Comparison of ENCODE assay signal across 8 mouse cellular contexts in genomic region chr14:25695059-25695458, GRCm38 (mm10). TPM values are rescaled to one million over a fixed set of nuclear protein-coding genes. Genes with fewer than 3 reads are reported as not detected.
DNase-seq lines count a peak whose midpoint lies in the region; ATAC-seq and TF ChIP-seq lines count a peak whose summit lies in the region.

No protein-coding gene starts in this region.

- H3K36me3 ChIP-seq in C2C12 (ENCODE audit: control insufficient read depth, insufficient read depth) = peaks cover 33% of the 10 kb centered on the region
- peaks cover 42% of the 10 kb centered on the region for H3K36me3 ChIP-seq in forebrain, embryonic 13.5 days (ENCODE audit: poor library complexity, severe bottlenecking)
- peaks cover 46% of the 10 kb centered on the region for H3K36me3 ChIP-seq in liver, embryonic 13.5 days

- H3K4me3 ChIP-seq in C2C12 (ENCODE audit: insufficient read depth, poor library complexity, severe bottlenecking) = peak overlapping the region; percentile 90
- H3K4me3 ChIP-seq in forebrain, embryonic 13.5 days = peak overlapping the region; percentile 85
- H3K4me3 ChIP-seq in liver, embryonic 13.5 days (replicated peaks) = peak overlapping the region; percentile 83

- peaks cover 29% of the 10 kb centered on the region for H3K79me2 ChIP-seq in C2C12 (ENCODE audit: control insufficient read depth, insufficient read depth)

- no peak for ATAC-seq in forebrain, embryonic 13.5 days
- no peak for ATAC-seq in liver, embryonic 13.5 days (ENCODE audit: low read depth)

- WGBS in forebrain, embryonic 13.5 days = 60% methylated on average over 6 of the region's 6 CpGs
- 19% methylated on average over 6 of the region's 6 CpGs for WGBS in liver, embryonic 13.5 days (ENCODE audit: insufficient replicate concordance)

- H3K9me3 ChIP-seq in forebrain, embryonic 13.5 days (replicated peaks) = no peaks in the 10 kb centered on the region
- H3K9me3 ChIP-seq in liver, embryonic 13.5 days (replicated peaks) = no peaks in the 10 kb centered on the region

- TF ChIP-seq CTCF in C2C12 (IDR thresholded peaks at IDR 0.05; ENCODE audit: control insufficient read depth, insufficient read depth, insufficient read length) = no peak

- H3K79me3 ChIP-seq in C2C12 (ENCODE audit: low read depth) = peaks cover 16% of the 10 kb centered on the region

- H3K9ac ChIP-seq in forebrain, embryonic 13.5 days = peak overlapping the region; percentile 86
- peak overlapping the region; percentile 86 for H3K9ac ChIP-seq in liver, embryonic 13.5 days

- peaks cover 27% of the 10 kb centered on the region for H3K4me1 ChIP-seq in forebrain, embryonic 13.5 days
- H3K4me1 ChIP-seq in liver, embryonic 13.5 days (replicated peaks) = peaks cover 37% of the 10 kb centered on the region

- DNase-seq in cerebellum, adult 9-11 months = peak; percentile 25
- no peak for DNase-seq in cerebellum, postnatal 36 days
- peak; percentile 37 for DNase-seq in liver, embryonic 13.5 days
- DNase-seq in urinary bladder, postnatal 14 days (ENCODE audit: low spot score) = no peak
- no peak for DNase-seq in frontal cortex, adult 2 months (ENCODE audit: extremely low spot score in 1 of 2, low spot score in 1 of 2)
- no peak for DNase-seq in ovary, postnatal 36 days (ENCODE audit: low spot score)

- no peak overlapping the region for H3K27ac ChIP-seq in forebrain, embryonic 13.5 days
- H3K27ac ChIP-seq in liver, embryonic 13.5 days = peak overlapping the region; percentile 62

- peak overlapping the region; percentile 77 for H3ac ChIP-seq in C2C12 (ENCODE audit: control insufficient read depth, insufficient read length, low read depth)

- no peaks in the 10 kb centered on the region for H3K27me3 ChIP-seq in C2C12 (ENCODE audit: control insufficient read depth, insufficient read depth, insufficient read length)
- H3K27me3 ChIP-seq in forebrain, embryonic 13.5 days = no peaks in the 10 kb centered on the region
- H3K27me3 ChIP-seq in liver, embryonic 13.5 days = no peaks in the 10 kb centered on the region

- H3K4me2 ChIP-seq in forebrain, embryonic 13.5 days = peak overlapping the region; percentile 97
- peak overlapping the region; percentile 97 for H3K4me2 ChIP-seq in liver, embryonic 13.5 days

TF ChIP-seq in C2C12, 6 proteins besides CTCF, POLR2A, EP300 and RAD21:
- TF ChIP-seq MYOD1 (IDR thresholded peaks at IDR 0.05; ENCODE audit: control insufficient read depth, insufficient read length, low read depth) (no peak), MYOG (IDR thresholded peaks at IDR 0.05; ENCODE audit: control insufficient read depth, extremely low read depth, insufficient read length) (no peak), MAX (IDR thresholded peaks at IDR 0.05) (no peak), CEBPB (IDR thresholded peaks at IDR 0.05; ENCODE audit: low read depth) (no peak), FOSL1 (IDR thresholded peaks at IDR 0.05; ENCODE audit: insufficient read depth, low read length, poor library complexity, severe bottlenecking) (no peak), USF1 (IDR thresholded peaks at IDR 0.05; ENCODE audit: low read depth) (no peak)

RNA-seq across cellular contexts. Expression of gene Ppif, which starts 1.1 kb away (rescaled TPM):
- 21.4 TPM for polyA plus RNA-seq in C2C12 (2012; fragmentation: generic; extraction: Trizol)
- 22.8 and 29.5 TPM in 2 replicates for polyA plus RNA-seq in forebrain, embryonic 13.5 days (2015; fragmentation: Nextera tagmentation; extraction: Ambion mirVana)
- polyA plus RNA-seq in liver, embryonic 13.5 days (2015; fragmentation: Nextera tagmentation; extraction: Ambion mirVana) = 37.8 and 52.3 TPM in 2 replicates
- 48.2 and 56.4 TPM in 2 replicates for polyA plus RNA-seq in frontal cortex, adult 2 months (2012; rRNA removed)

Comparison
In these comparisons a context has a peak if more than half of its experiments do, and no peak if none do; other contexts are left out.
1. DNase-seq: peak in cerebellum, adult 9-11 months (single experiment) and liver, embryonic 13.5 days (single experiment); none in cerebellum, postnatal 36 days (0 of 2), urinary bladder, postnatal 14 days (single experiment), frontal cortex, adult 2 months (0 of 2) and ovary, postnatal 36 days (single experiment).
2. Peak in every context shown above with its lines, with median percentiles within 50 percentile points of each other: H3K4me3 ChIP-seq.